Mouse (Mus musculus): ENCODE results near the gene Ube2c.

GRCm38 (mm10) chr2:164773989-164774364, 4.3 kb downstream of the Ube2c start:
- TF ChIP-seq CTCF (IDR thresholded peaks at IDR 0.05; ENCODE audit: control insufficient read depth, insufficient read depth, insufficient read length), result no peak
- TF ChIP-seq FOSL1 (IDR thresholded peaks at IDR 0.05; ENCODE audit: insufficient read depth, low read length, poor library complexity, severe bottlenecking), result no peak
- no peak for TF ChIP-seq MYOD1 (IDR thresholded peaks at IDR 0.05; ENCODE audit: control insufficient read depth, insufficient read length, low read depth)

All from C2C12 (cell line).